Mouse (Mus musculus): ENCODE results near the gene Eogt.

Eogt gene

GRCm38 (mm10) chr6:97106106-97106505 lies 42.9 kb downstream of the Eogt start:
- DNase-seq (ENCODE audit: low spot score in 2 of 2), result no peak

GRCm38 (mm10) chr6:97104264-97104852 lies 44.6 kb downstream of the Eogt start:
- DNase-seq (ENCODE audit: low spot score in 2 of 2), result no peak

DNA sequence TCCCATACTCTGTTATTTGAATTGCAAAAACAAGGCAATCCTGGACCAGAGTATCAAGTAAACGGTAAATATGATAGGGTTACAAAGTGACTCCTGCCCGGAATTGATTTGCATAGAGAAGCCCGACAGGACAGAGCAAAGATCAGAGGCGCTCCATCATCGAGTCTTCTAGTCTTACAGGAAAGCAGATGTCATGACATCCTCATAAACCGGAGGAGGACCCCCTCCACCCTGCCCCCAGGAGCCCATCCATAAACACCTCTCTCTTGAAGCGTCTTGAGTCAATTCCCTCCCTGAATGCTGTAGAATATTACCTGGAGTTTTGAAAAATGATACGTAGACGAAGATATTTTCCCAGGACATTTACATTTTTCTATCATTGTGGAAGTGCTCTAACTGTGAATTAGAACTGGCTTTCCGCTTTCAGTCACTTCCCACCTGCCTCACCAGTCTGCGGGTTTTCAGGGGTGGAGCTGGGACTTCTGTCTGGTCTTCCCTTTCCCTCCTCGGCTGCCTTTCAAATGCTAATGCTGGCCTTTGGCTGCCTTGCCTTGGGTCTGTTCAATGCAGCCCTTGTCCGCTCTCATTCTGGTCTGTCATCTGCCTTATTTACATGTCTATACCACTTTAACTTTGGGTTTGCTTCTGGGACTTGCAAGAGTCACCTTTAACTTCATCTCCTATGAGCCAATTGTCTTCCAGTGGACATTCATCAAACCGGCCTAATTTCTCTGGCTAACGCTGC lies 46.9 kb downstream of the Eogt start:
- no peak for DNase-seq (ENCODE audit: low spot score in 2 of 2)

GRCm38 (mm10) chr6:97101190-97101957 lies 47.6 kb downstream of the Eogt start:
- no peak for DNase-seq (ENCODE audit: low spot score in 2 of 2)

DNA sequence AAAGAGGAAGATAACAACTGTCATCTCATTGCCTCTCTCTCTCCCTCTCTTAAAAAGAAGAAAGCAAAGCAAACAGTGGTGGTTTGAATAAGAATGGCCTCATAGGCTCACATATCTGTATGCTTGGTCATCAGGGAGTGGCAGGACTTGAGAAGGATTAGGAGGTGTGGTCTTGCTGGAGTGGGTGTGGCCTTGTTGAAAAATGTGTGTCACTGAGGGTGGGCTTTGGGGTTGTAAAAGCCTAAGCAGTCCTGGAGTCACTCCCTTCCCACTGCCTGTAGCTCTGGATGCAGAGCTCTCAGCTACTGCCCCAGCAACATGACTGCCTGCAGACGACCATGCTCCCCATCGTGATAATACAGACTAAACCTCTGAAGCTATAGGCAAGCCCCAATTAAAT lies 66.6 kb downstream of the Eogt start:
- no peak for DNase-seq (ENCODE audit: low spot score in 2 of 2)

GRCm38 (mm10) chr6:97080016-97080415 lies 69.0 kb downstream of the Eogt start:
- no peak for DNase-seq (ENCODE audit: low spot score in 2 of 2)

GRCm38 (mm10) chr6:97060074-97060681 lies 88.8 kb downstream of the Eogt start, which contains the start of gene Fam19a4:
TSS of gene Fam19a4 (minus strand) at chr6:97060413.
- DNase-seq (ENCODE audit: low spot score in 2 of 2), result no peak

Measured in spleen, postnatal 14 days (tissue).